Mouse (Mus musculus): ENCODE measurements around the gene Mgarp. TPM values are rescaled to one million over a fixed set of nuclear protein-coding genes. Genes with fewer than 3 reads are reported as not detected.

The Mgarp gene
- polyA plus RNA-seq, 1 experiment from 2014 or later: 14.5 TPM

GRCm38 (mm10) chr3:51383409-51383808 is 13.1 kb downstream of the Mgarp start:
- no peak overlapping the region for H3K4me2 ChIP-seq
- H3K9me3 ChIP-seq (replicated peaks): no peaks in the 10 kb centered on the region
- no peaks in the 10 kb centered on the region for H3K36me3 ChIP-seq
- H3K4me3 ChIP-seq: no peak overlapping the region
- ATAC-seq (ENCODE audit: insufficient number of reproducible peaks, low FRiP score): no peak
- H3K4me1 ChIP-seq (replicated peaks): no peaks in the 10 kb centered on the region
- WGBS: 73% methylated on average over 12 of the region's 12 CpGs
- H3K27ac ChIP-seq (ENCODE audit: poor library complexity, severe bottlenecking): no peak overlapping the region
- H3K9ac ChIP-seq: no peak overlapping the region
- no peaks in the 10 kb centered on the region for H3K27me3 ChIP-seq (replicated peaks)

GRCm38 (mm10) chr3:51380660-51381014 is 15.9 kb downstream of the Mgarp start:
- no peak for ATAC-seq (ENCODE audit: insufficient number of reproducible peaks, low FRiP score)
- no peak overlapping the region for H3K27ac ChIP-seq (ENCODE audit: poor library complexity, severe bottlenecking)
- H3K4me2 ChIP-seq: no peak overlapping the region
- 73% methylated on average over 4 of the region's 5 CpGs for WGBS
- no peaks in the 10 kb centered on the region for H3K27me3 ChIP-seq (replicated peaks)
- H3K9ac ChIP-seq: no peak overlapping the region
- H3K4me1 ChIP-seq (replicated peaks): no peaks in the 10 kb centered on the region
- no peaks in the 10 kb centered on the region for H3K36me3 ChIP-seq
- no peaks in the 10 kb centered on the region for H3K9me3 ChIP-seq (replicated peaks)
- H3K4me3 ChIP-seq: no peak overlapping the region

GRCm38 (mm10) chr3:51379786-51380659 is 16.5 kb downstream of the Mgarp start:
- Histone ChIP-seq H3K27me3 (replicated peaks) (no peaks in the 10 kb centered on the region), H3K27ac (ENCODE audit: poor library complexity, severe bottlenecking) (no peak overlapping the region), H3K4me3 (no peak overlapping the region), H3K36me3 (no peaks in the 10 kb centered on the region), H3K9me3 (replicated peaks) (no peaks in the 10 kb centered on the region), H3K9ac (no peak overlapping the region), H3K4me2 (no peak overlapping the region), H3K4me1 (replicated peaks) (no peaks in the 10 kb centered on the region)
- 71% methylated on average over 5 of the region's 5 CpGs for WGBS
- no peak for ATAC-seq (ENCODE audit: insufficient number of reproducible peaks, low FRiP score)

- Histone ChIP-seq H3K36me3 (no peaks in the 10 kb centered on the region), H3K27ac (ENCODE audit: poor library complexity, severe bottlenecking) (no peak overlapping the region), H3K9me3 (replicated peaks) (peaks cover 3% of the 10 kb centered on the region; the same call in 1 of the 2 replicates), H3K4me1 (replicated peaks) (no peaks in the 10 kb centered on the region), H3K4me3 (peak overlapping the region; percentile 44), H3K9ac (no peak overlapping the region), H3K27me3 (replicated peaks) (no peaks in the 10 kb centered on the region), H3K4me2 (peak overlapping the region; percentile 67)
- WGBS: 83% methylated on average over 3 of the region's 3 CpGs
- ATAC-seq (ENCODE audit: insufficient number of reproducible peaks, low FRiP score): no peak
Measured at GRCm38 (mm10) chr3:51378665-51378946, 17.9 kb downstream of the Mgarp start.

GRCm38 (mm10) chr3:51377878-51378664 is 18.5 kb downstream of the Mgarp start:
- no peaks in the 10 kb centered on the region for H3K4me1 ChIP-seq (replicated peaks)
- H3K27ac ChIP-seq (ENCODE audit: poor library complexity, severe bottlenecking): no peak overlapping the region
- peaks cover 3% of the 10 kb centered on the region; the same call in 1 of the 2 replicates for H3K9me3 ChIP-seq (replicated peaks)
- H3K27me3 ChIP-seq (replicated peaks): no peaks in the 10 kb centered on the region
- 27% methylated on average over 31 of the region's 31 CpGs for WGBS
- peak overlapping the region; percentile 44 for H3K4me3 ChIP-seq
- H3K36me3 ChIP-seq: no peaks in the 10 kb centered on the region
- H3K4me2 ChIP-seq: peak overlapping the region; percentile 67
- H3K9ac ChIP-seq: no peak overlapping the region
- no peak for ATAC-seq (ENCODE audit: insufficient number of reproducible peaks, low FRiP score)

GRCm38 (mm10) chr3:51375307-51376265 is 21.0 kb downstream of the Mgarp start:
- H3K4me2 ChIP-seq: no peak overlapping the region
- WGBS: 76% methylated on average over 19 of the region's 19 CpGs
- no peaks in the 10 kb centered on the region for H3K27me3 ChIP-seq (replicated peaks)
- H3K9me3 ChIP-seq (replicated peaks): peaks cover 3% of the 10 kb centered on the region; the same call in 1 of the 2 replicates
- H3K27ac ChIP-seq (ENCODE audit: poor library complexity, severe bottlenecking): no peak overlapping the region
- H3K4me3 ChIP-seq: no peak overlapping the region
- no peaks in the 10 kb centered on the region for H3K36me3 ChIP-seq
- no peak overlapping the region for H3K9ac ChIP-seq
- no peak for ATAC-seq (ENCODE audit: insufficient number of reproducible peaks, low FRiP score)
- no peaks in the 10 kb centered on the region for H3K4me1 ChIP-seq (replicated peaks)

- H3K4me2 ChIP-seq: no peak overlapping the region
- no peaks in the 10 kb centered on the region for H3K36me3 ChIP-seq
- H3K27me3 ChIP-seq (replicated peaks): no peaks in the 10 kb centered on the region
- WGBS: 71% methylated on average over 5 of the region's 5 CpGs
- no peak for ATAC-seq (ENCODE audit: insufficient number of reproducible peaks, low FRiP score)
- no peak overlapping the region for H3K4me3 ChIP-seq
- H3K27ac ChIP-seq (ENCODE audit: poor library complexity, severe bottlenecking): no peak overlapping the region
- peaks cover 3% of the 10 kb centered on the region; the same call in 1 of the 2 replicates for H3K9me3 ChIP-seq (replicated peaks)
- H3K4me1 ChIP-seq (replicated peaks): no peaks in the 10 kb centered on the region
- H3K9ac ChIP-seq: no peak overlapping the region
Measured at GRCm38 (mm10) chr3:51373544-51373943, 23.0 kb downstream of the Mgarp start.

- no peaks in the 10 kb centered on the region for H3K4me1 ChIP-seq (replicated peaks)
- H3K9ac ChIP-seq: no peak overlapping the region
- ATAC-seq (ENCODE audit: insufficient number of reproducible peaks, low FRiP score): no peak
- peaks cover 3% of the 10 kb centered on the region; the same call in 1 of the 2 replicates for H3K9me3 ChIP-seq (replicated peaks)
- no peak overlapping the region for H3K27ac ChIP-seq (ENCODE audit: poor library complexity, severe bottlenecking)
- H3K4me2 ChIP-seq: no peak overlapping the region
- H3K36me3 ChIP-seq: no peaks in the 10 kb centered on the region
- 66% methylated on average over 5 of the region's 5 CpGs for WGBS
- H3K4me3 ChIP-seq: no peak overlapping the region
- no peaks in the 10 kb centered on the region for H3K27me3 ChIP-seq (replicated peaks)
Measured at GRCm38 (mm10) chr3:51372883-51373282, 23.7 kb downstream of the Mgarp start.

GRCm38 (mm10) chr3:51371826-51372225 is 24.7 kb downstream of the Mgarp start:
- H3K9me3 ChIP-seq (replicated peaks): peaks cover 3% of the 10 kb centered on the region; the same call in 1 of the 2 replicates
- no peak overlapping the region for H3K4me2 ChIP-seq
- 66% methylated on average over 2 of the region's 2 CpGs for WGBS
- H3K36me3 ChIP-seq: no peaks in the 10 kb centered on the region
- H3K4me1 ChIP-seq (replicated peaks): no peaks in the 10 kb centered on the region
- no peak overlapping the region for H3K9ac ChIP-seq
- no peaks in the 10 kb centered on the region for H3K27me3 ChIP-seq (replicated peaks)
- no peak overlapping the region for H3K4me3 ChIP-seq
- H3K27ac ChIP-seq (ENCODE audit: poor library complexity, severe bottlenecking): no peak overlapping the region
- no peak for ATAC-seq (ENCODE audit: insufficient number of reproducible peaks, low FRiP score)

- Histone ChIP-seq H3K4me1 (replicated peaks) (peaks cover 12% of the 10 kb centered on the region), H3K9me3 (replicated peaks) (no peaks in the 10 kb centered on the region), H3K9ac (no peak overlapping the region), H3K4me2 (no peak overlapping the region), H3K4me3 (no peak overlapping the region), H3K27ac (ENCODE audit: poor library complexity, severe bottlenecking) (no peak overlapping the region), H3K36me3 (no peaks in the 10 kb centered on the region), H3K27me3 (replicated peaks) (no peaks in the 10 kb centered on the region)
- 76% methylated on average over 4 of the region's 4 CpGs for WGBS
- no peak for ATAC-seq (ENCODE audit: insufficient number of reproducible peaks, low FRiP score)
Measured at GRCm38 (mm10) chr3:51368011-51368410, 28.5 kb downstream of the Mgarp start.
